Mouse (Mus musculus) neural tube, embryonic 11.5 days (tissue): ENCODE results near the gene Mfrp. TPM values are rescaled to one million over a fixed set of nuclear protein-coding genes. Genes with fewer than 3 reads are reported as not detected.

Experiments
- ATAC-seq: fragments of 200-750 bp; cut with Nextera tagmentation; 2 replicates; pipeline ENCODE4 v1.8.0; 2017; ENCODE audit warnings: moderate number of reproducible peaks, mild to moderate bottlenecking, moderate TSS enrichment, moderate library complexity; ENCODE audit not compliant: insufficient read depth, low FRiP score, low TSS enrichment
- DNase-seq: peaks from one replicate; pipeline ENCODE4 v3.0.0-alpha.2; 2015; ENCODE audit warnings: low spot score
- H3K27ac ChIP-seq: fragments of 300-500 bp; sonication (generic); 2 replicates; pipeline ENCODE4 v1.5.1; 2014; ENCODE audit warnings: low read depth, mild to moderate bottlenecking, low read length
- H3K27me3 ChIP-seq: fragments of 300-500 bp; sonication (generic); 2 replicates; pipeline ENCODE4 v1.6.1; 2014; ENCODE audit warnings: mild to moderate bottlenecking, low read length, mixed read lengths; ENCODE audit not compliant: control insufficient read depth, insufficient read depth
- H3K36me3 ChIP-seq: fragments of 300-500 bp; sonication (generic); 2 replicates; pipeline ENCODE4 v1.6.1; 2014; ENCODE audit warnings: mild to moderate bottlenecking, low read length, moderate library complexity, mixed read lengths; ENCODE audit not compliant: control insufficient read depth, insufficient read depth
- H3K4me1 ChIP-seq: fragments of 300-500 bp; sonication (generic); 2 replicates; pipeline ENCODE4 v1.6.1; 2014; ENCODE audit warnings: low read length, mixed read lengths; ENCODE audit not compliant: control insufficient read depth, insufficient read depth
- H3K4me2 ChIP-seq: fragments of 300-500 bp; sonication (generic); 2 replicates; pipeline ENCODE4 v1.6.1; 2014; ENCODE audit warnings: low read depth, mild to moderate bottlenecking, moderate library complexity
- H3K4me3 ChIP-seq: fragments of 300-500 bp; sonication (generic); 2 replicates; pipeline ENCODE4 v1.5.1; 2014; ENCODE audit warnings: low read depth, low read length
- H3K9ac ChIP-seq: fragments of 300-500 bp; sonication (generic); 2 replicates; pipeline ENCODE4 v1.6.1; 2014; ENCODE audit warnings: mild to moderate bottlenecking, low read length
- H3K9me3 ChIP-seq: fragments of 300-500 bp; sonication (generic); 2 replicates; pipeline ENCODE4 v1.6.1; 2016; ENCODE audit warnings: low read length; ENCODE audit not compliant: control insufficient read depth
- WGBS: fragments of 180-500 bp; shearing (Covaris S2); extraction: QIAGEN DNeasy Blood & Tissue Kit; methylation state at CpG from one replicate; pipeline ENCODE4 v1.1.7; 2014; 5-methylcytosine and 5-hydroxymethylcytosine counted together
- polyA plus RNA-seq: library from polyadenylated mRNA; unstranded; fragments of >200 nt; fragmentation: Nextera tagmentation; extraction: Ambion mirVana; gene quantifications from 2 replicates; pipeline ENCODE4 v1.2.1, GENCODE M21; 2014

The Mfrp gene
- polyA plus RNA-seq, 1 experiment from 2014 or later, result 0.21 TPM

- WGBS, result 68% methylated on average over 14 of the region's 14 CpGs
- ATAC-seq (no peak), DNase-seq (no peak)
- Histone ChIP-seq H3K36me3 (no peaks in the 10 kb centered on the region), H3K9ac (no peak overlapping the region), H3K4me3 (no peak overlapping the region), H3K4me2 (no peak overlapping the region), H3K4me1 (peaks cover 30% of the 10 kb centered on the region), H3K27me3 (no peaks in the 10 kb centered on the region), H3K9me3 (no peaks in the 10 kb centered on the region), H3K27ac (no peak overlapping the region)
These were observed 31.3 kb upstream of the Mfrp start for GRCm38 (mm10) chr9:44070113-44070843.

DNA sequence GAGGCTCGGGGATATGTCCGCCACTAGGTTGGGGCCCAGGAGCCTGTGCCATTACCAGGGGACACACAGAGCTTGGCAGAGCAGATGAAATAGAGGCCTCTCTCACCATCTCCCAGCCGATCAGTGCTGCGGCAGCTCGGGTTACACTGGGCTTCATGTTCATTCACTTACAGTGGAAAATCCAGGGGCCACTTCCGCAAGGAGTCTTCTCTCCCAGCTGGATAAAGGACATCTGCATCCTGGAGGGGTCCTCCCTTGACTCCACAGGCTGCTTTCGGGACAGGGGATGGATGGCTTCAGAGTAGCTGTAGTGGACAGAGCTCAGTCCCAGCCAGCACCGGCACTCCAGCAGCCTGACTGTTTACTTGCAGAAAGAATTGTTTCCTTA is 30.7 kb upstream of the Mfrp start:
- no peaks in the 10 kb centered on the region for H3K9me3 ChIP-seq
- peaks cover 30% of the 10 kb centered on the region for H3K4me1 ChIP-seq
- H3K4me3 ChIP-seq, result no peak overlapping the region
- H3K9ac ChIP-seq, result no peak overlapping the region
- 31% methylated on average over 8 of the region's 8 CpGs for WGBS
- H3K27ac ChIP-seq, result no peak overlapping the region
- no peak for ATAC-seq
- no peak for DNase-seq
- H3K4me2 ChIP-seq, result no peak overlapping the region
- no peaks in the 10 kb centered on the region for H3K36me3 ChIP-seq
- H3K27me3 ChIP-seq, result no peaks in the 10 kb centered on the region

DNA sequence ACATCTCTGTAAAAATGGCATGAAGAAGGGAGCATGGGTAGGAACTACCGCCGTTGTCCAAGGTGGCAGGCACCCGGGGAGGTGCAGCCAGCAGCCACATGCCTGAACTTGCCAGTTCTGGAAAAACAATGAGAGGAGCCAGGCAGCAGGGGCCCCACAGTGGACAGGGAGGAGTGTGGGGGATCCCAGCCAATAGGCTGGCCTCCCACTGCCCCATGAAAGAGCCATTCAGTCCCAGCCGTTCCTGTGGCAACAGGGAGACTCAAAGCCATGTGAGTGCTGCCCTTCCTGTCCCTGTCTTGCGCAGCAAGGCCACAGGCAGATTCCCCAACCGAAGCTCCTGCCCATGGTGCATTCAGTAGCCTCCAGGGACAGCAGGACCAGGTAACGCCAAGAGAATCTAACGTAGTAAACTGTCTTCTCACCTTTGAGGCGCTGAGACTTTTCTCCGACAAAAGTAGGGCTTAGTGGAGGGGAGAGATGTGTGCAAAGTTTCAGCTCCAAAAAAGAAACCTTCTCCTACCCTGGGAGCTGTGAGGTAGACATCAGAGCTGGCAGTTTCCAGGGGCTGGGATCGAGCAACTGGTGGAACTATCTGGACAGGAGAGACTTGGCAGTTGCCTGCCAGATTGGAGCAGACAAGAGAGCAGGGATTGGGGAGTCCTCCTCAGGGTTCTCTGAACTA is 29.5 kb upstream of the Mfrp start:
- Histone ChIP-seq H3K9ac (no peak overlapping the region; the same call in 1 of the 2 replicates), H3K4me3 (no peak overlapping the region), H3K4me1 (peaks cover 28% of the 10 kb centered on the region), H3K27me3 (no peaks in the 10 kb centered on the region), H3K9me3 (no peaks in the 10 kb centered on the region), H3K36me3 (no peaks in the 10 kb centered on the region), H3K27ac (peak overlapping the region; percentile 75), H3K4me2 (peak overlapping the region; percentile 34)
- DNase-seq, result peak; percentile 75
- 20% methylated on average over 11 of the region's 11 CpGs for WGBS
- ATAC-seq, result peak; percentile 53; the same call in 1 of the 2 replicates

GRCm38 (mm10) chr9:44072599-44072915 is 29.0 kb upstream of the Mfrp start:
- Histone ChIP-seq H3K27ac (peak overlapping the region; percentile 75), H3K9me3 (no peaks in the 10 kb centered on the region), H3K9ac (no peak overlapping the region), H3K4me3 (no peak overlapping the region), H3K4me2 (peak overlapping the region; percentile 34), H3K4me1 (peaks cover 25% of the 10 kb centered on the region), H3K27me3 (no peaks in the 10 kb centered on the region), H3K36me3 (no peaks in the 10 kb centered on the region)
- DNase-seq, result peak; percentile 62
- 10% methylated on average over 4 of the region's 4 CpGs for WGBS
- ATAC-seq, result peak; percentile 65

GRCm38 (mm10) chr9:44073115-44073514 is 28.4 kb upstream of the Mfrp start:
- ATAC-seq, result no peak
- Histone ChIP-seq H3K4me2 (peak overlapping the region; percentile 34), H3K27me3 (no peaks in the 10 kb centered on the region), H3K27ac (peak overlapping the region; percentile 21), H3K9me3 (no peaks in the 10 kb centered on the region), H3K36me3 (no peaks in the 10 kb centered on the region), H3K9ac (no peak overlapping the region; the same call in 1 of the 2 replicates), H3K4me1 (peaks cover 25% of the 10 kb centered on the region), H3K4me3 (no peak overlapping the region)
- 55% methylated on average over 5 of the region's 5 CpGs for WGBS
- DNase-seq, result no peak

- WGBS, result 60% methylated on average over 9 of the region's 9 CpGs
- ATAC-seq (no peak), DNase-seq (no peak)
- Histone ChIP-seq H3K4me1 (peaks cover 25% of the 10 kb centered on the region), H3K4me3 (no peak overlapping the region), H3K9me3 (no peaks in the 10 kb centered on the region), H3K27me3 (no peaks in the 10 kb centered on the region), H3K4me2 (no peak overlapping the region), H3K27ac (no peak overlapping the region), H3K9ac (no peak overlapping the region), H3K36me3 (no peaks in the 10 kb centered on the region)
These were observed 26.9 kb upstream of the Mfrp start for GRCm38 (mm10) chr9:44074395-44075275.

GRCm38 (mm10) chr9:44075276-44075995 is 26.1 kb upstream of the Mfrp start:
- H3K9ac ChIP-seq, result no peak overlapping the region
- WGBS, result 68% methylated on average over 24 of the region's 24 CpGs
- ATAC-seq (no peak), DNase-seq (no peak)
- H3K4me1 ChIP-seq, result peaks cover 24% of the 10 kb centered on the region
- H3K36me3 ChIP-seq, result no peaks in the 10 kb centered on the region
- H3K27me3 ChIP-seq, result no peaks in the 10 kb centered on the region
- H3K27ac ChIP-seq, result no peak overlapping the region
- no peak overlapping the region for H3K4me2 ChIP-seq
- H3K9me3 ChIP-seq, result no peaks in the 10 kb centered on the region
- no peak overlapping the region for H3K4me3 ChIP-seq

DNA sequence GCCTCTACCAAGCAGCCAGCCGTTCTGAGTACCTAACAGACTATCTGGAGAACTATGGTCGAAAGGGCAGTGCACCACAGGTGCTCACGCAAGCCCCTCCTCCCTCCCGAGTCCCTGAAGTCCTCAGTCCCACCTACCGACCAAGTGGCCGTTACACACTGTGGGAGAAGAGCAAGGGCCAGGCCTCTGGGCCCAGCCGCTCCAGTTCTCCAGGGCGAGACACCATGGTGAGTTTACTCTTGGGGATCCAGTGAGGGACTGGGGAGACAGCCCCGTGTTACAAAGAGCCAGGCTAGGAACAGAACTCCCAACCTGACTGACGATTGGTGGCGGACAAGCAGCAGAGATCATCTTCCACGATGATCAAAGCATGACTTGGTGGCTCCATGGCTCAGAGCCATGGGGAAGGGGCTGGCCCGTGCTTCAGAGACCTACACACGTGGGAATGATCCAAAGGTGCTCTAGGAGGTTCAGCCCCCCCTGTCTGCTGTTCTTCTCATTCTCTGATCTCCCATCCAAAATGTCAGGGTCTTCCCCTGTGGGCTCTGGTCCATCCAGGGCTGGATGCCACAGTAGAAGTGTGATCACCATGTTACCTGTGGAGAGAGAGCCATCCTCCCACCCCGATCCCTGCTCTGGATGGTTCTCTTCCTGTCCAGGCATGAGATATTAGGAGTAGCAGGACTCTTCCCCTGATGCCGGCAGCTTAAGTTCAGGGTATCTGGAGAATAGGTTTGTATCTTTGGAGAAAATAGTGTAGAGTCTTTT is 25.3 kb upstream of the Mfrp start:
- 67% methylated on average over 16 of the region's 16 CpGs for WGBS
- H3K4me1 ChIP-seq, result peaks cover 17% of the 10 kb centered on the region
- no peak overlapping the region for H3K9ac ChIP-seq
- H3K4me2 ChIP-seq, result no peak overlapping the region
- no peak for ATAC-seq
- no peak overlapping the region for H3K4me3 ChIP-seq
- no peaks in the 10 kb centered on the region for H3K9me3 ChIP-seq
- no peak for DNase-seq
- H3K36me3 ChIP-seq, result no peaks in the 10 kb centered on the region
- no peaks in the 10 kb centered on the region for H3K27me3 ChIP-seq
- no peak overlapping the region for H3K27ac ChIP-seq
